Mouse (Mus musculus) intestine, embryonic 15.5 days (tissue): ENCODE measurements around the gene Eps8l1. TPM values are rescaled to one million over a fixed set of nuclear protein-coding genes. Genes with fewer than 3 reads are reported as not detected.

Experiments used
- polyA plus RNA-seq: library from polyadenylated mRNA; unstranded; fragments of >200 nt; fragmentation: Nextera tagmentation; extraction: Ambion mirVana; gene quantifications from 2 replicates; pipeline ENCODE4 v1.2.1, GENCODE M21; 2015

Eps8l1 gene
- polyA plus RNA-seq, 1 experiment from 2014 or later: 3.4 TPM

Other genes starting within 250 kb of the Eps8l1 start
- 0.19 and 0.28 TPM in 2 replicates for gene Lilra5, start 222.9 kb upstream of the Eps8l1 start, polyA plus RNA-seq
- 0.13 TPM in 1 of 2 replicates, not detected in the other for gene Ncr1, start 123.0 kb upstream of the Eps8l1 start, polyA plus RNA-seq
- gene Gp6, start 62.9 kb upstream of the Eps8l1 start, polyA plus RNA-seq: 0.08 and 0.19 TPM in 2 replicates
- 28.7 and 28.9 TPM in 2 replicates for gene Rdh13, start 15.0 kb upstream of the Eps8l1 start, polyA plus RNA-seq
- gene Ppp1r12c, start 41.0 kb downstream of the Eps8l1 start, polyA plus RNA-seq: 42.4 and 45.8 TPM in 2 replicates
- gene Tnnt1, start 55.7 kb downstream of the Eps8l1 start, polyA plus RNA-seq: 21.3 and 27.1 TPM in 2 replicates
- gene Tnni3, start 63.6 kb downstream of the Eps8l1 start, polyA plus RNA-seq: 2.2 and 3.0 TPM in 2 replicates
- gene Dnaaf3, start 71.8 kb downstream of the Eps8l1 start, polyA plus RNA-seq: 1.1 TPM in 2 replicates
- 7.3 and 7.7 TPM in 2 replicates for gene Syt5, start 86.9 kb downstream of the Eps8l1 start, polyA plus RNA-seq
- 1.1 and 1.6 TPM in 2 replicates for gene Ptprh, start 143.4 kb downstream of the Eps8l1 start, polyA plus RNA-seq
- 9.1 and 11.7 TPM in 2 replicates for gene Tmem86b, start 170.7 kb downstream of the Eps8l1 start, polyA plus RNA-seq
- 8.1 and 9.0 TPM in 2 replicates for gene Ppp6r1, start 198.3 kb downstream of the Eps8l1 start, polyA plus RNA-seq
- gene Hspbp1, start 224.4 kb downstream of the Eps8l1 start, polyA plus RNA-seq: 92.4 and 98.2 TPM in 2 replicates
- gene Brsk1, start 229.9 kb downstream of the Eps8l1 start, polyA plus RNA-seq: 0.63 and 1.1 TPM in 2 replicates